Mouse (Mus musculus) heart, adult 2 months (tissue): Measurements from ENCODE around the gene Ecd.

Experiments
- CTCF ChIP-seq: fragments of 200-600 bp; IDR thresholded peaks from 2 replicates; pipeline ENCODE4 v1.8.1; 2022; ENCODE audit warnings: antibody characterized with exemption, mild to moderate bottlenecking, moderate library complexity
- EP300 ChIP-seq: fragments of 200-500 bp; IDR thresholded peaks from 2 replicates; pipeline ENCODE4 v1.6.1; 2011; ENCODE audit warnings: low read depth, low read length, control low read depth; ENCODE audit not compliant: insufficient read depth

DNA sequence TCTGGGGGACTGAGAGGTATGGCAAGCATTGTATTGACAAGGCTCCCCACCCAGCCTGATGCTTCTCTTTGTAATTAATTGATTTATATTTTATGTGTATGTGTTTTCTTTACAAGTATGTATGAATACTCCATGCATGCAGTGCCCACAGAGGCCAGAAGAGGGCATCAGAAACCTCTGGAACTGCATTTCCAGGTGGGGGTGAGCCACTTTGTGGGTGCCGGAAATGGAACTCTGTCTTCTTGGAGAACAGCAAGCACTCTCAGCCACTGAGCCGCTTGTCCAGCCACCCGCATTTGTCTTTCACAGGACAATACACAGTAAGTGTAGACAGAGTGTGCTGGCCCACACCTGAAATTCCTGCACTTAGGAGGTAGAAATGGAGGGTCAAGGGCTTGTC lies 28.5 kb downstream of the Ecd start:
- TF ChIP-seq CTCF, result peak; percentile 76
- TF ChIP-seq EP300, result no peak
